Mouse (Mus musculus) activated CD4-positive, CD25-positive, alpha-beta regulatory T cell, adult 4 months (primary cell): ENCODE data around the gene Adgrg3. TPM values are rescaled to one million over a fixed set of nuclear protein-coding genes. Genes with fewer than 3 reads are reported as not detected.
"Not testable (repeated sequence)": the region's sequence is repeated elsewhere in the genome, so short reads cannot be mapped to it uniquely, and the experiment has no call there.

Experiments used
- ATAC-seq: one replicate; pipeline ENCODE4 v1.8.0; 2017
- polyA plus RNA-seq, 2 experiments: library from polyadenylated mRNA; unstranded; fragments of 100-300 nt; shearing (Covaris generic); gene quantifications; one replicate each; pipeline ENCODE4 v1.2.1; 2017

Gene Adgrg3
- polyA plus RNA-seq, 2 experiments from 2014 or later, result 0.21 to 0.41 TPM

DNA sequence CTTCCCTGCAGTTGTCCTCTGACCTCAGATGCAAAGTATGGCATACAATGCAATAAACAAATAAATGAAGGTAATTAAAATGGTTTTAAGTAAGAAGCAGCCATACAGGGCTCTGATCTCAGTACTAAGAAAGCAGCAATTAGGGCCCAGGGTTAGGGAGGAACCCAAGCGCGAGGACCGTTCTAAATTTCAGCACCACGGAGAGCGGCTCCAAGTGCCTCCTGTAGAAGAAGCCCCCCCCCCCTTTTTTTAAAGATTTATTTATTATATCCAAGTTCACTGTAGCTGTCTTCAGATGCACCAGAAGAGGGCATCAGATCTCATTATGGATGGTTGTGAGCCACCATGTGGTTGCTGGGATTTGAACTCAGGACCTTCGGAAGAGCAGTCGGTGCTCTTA, 10.9 kb downstream of the Adgrg3 start:
- not testable (repeated sequence) for ATAC-seq

DNA sequence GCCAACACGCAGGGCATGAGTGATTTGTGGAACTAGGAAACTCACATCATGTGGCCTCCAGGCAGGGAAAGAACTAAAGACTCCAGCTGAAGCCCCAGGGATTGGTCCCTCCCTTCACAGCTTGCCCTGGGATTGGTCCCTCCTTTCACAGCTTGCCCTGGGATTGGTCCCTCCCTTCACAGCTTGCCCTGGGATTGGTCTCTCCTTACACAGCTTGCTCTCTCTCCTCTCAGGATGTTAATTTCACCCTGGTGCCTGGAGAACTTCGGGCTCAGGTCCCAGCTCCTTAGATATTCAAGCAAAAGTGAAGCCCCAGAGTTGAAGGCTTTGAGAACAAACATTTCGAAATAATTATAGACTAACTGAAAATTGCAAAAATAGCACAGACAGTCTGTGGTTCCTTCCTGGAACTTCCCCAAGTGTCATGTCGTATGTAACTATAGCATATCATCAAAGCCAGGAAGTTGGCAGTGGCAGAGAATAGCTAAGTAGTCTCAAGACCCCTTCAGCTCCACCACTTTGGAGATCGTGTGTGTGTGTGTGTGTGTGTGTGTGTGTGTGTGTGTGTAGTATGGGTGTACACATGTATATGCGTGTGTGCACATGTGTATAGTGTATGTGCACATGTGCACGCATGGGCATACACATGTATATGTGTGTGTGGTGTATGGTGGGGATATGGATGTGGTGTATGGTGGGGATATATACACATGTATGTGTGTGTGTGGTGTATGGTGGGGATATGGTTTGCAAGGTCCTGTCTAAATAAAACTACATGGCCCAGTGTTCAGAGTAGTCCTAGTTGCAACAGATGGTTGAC, 19.8 kb downstream of the Adgrg3 start:
- no peak for ATAC-seq

DNA sequence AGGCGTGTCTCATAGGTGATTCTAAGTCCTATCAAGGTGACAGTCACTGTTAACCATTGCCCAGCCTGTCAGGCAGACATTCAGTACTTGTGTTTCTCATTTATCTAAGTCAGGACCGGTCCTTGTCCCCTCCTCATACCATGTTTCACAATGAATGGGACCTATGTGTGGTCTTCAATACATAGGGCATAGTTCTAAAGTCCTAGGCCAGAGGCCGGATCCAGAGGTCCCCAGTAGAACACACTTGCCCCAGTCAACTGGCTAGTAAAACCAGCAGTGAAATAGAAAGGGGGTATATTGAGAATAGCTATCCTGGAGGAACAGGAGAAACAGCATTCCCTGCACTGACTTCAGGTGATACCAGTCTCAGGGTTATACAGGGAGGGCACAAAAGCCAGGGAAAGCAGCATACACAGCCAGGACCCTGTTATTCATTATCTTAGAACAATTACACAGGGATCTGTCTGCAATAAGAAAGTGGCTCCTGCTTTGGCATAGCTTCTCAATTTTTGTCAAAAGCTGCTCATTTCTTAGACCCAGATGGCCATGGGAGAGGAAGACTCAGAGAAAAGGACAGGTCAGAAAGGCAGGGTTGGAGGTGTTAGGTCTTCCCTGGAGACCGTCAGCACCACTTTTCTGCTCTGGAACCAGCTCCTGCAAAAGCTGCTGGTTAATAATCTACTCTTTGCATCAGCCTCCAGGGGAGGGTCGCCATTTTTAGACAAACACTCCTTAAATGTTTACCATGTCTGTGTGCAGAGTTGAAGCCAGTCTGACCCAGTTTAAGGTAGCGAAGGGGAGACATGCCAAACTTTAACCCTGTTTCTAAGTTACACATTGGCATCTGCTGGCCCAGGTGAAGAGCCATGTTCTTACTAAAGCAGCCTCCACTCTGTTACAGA, 24.6 kb downstream of the Adgrg3 start:
- no peak for ATAC-seq

DNA sequence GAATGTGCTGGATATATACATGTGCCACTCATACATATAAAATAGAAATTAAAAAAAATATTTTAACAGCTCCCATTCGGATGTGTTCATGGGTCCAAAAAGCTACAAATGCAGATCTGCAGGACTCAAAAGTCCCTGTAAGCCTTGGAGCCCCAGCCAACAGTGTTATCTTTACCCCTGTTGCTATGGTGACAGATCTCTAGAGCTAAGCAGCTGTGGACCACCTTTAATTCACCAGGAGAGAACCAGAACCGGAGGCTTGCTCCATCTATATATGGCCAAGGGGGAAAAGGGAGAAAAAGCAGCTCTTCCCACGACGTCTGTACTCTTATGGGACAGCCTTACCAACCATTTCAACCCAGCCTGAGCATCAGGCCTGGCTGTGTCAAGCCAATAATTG, 27.3 kb downstream of the Adgrg3 start:
- ATAC-seq, result no peak

DNA sequence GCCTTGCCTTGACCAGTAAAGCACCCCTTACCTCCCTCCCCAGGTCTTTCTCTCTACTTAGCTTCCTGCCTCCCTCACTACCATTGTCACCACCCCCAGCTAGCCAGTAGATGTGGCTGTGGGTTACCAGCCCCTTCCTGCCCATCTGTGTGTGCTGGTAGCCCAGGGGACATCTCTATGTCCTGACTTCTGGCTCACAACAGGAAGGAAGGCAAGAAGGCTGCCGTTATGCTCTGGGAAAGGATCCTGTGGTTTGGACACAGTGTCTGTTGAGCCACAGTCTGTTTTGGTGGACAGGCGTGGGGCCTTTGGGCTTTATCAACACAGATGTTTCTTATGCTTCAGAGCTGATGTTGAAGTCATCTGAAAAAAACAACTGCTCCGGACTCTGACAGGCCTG, 29.5 kb downstream of the Adgrg3 start:
- no peak for ATAC-seq

DNA sequence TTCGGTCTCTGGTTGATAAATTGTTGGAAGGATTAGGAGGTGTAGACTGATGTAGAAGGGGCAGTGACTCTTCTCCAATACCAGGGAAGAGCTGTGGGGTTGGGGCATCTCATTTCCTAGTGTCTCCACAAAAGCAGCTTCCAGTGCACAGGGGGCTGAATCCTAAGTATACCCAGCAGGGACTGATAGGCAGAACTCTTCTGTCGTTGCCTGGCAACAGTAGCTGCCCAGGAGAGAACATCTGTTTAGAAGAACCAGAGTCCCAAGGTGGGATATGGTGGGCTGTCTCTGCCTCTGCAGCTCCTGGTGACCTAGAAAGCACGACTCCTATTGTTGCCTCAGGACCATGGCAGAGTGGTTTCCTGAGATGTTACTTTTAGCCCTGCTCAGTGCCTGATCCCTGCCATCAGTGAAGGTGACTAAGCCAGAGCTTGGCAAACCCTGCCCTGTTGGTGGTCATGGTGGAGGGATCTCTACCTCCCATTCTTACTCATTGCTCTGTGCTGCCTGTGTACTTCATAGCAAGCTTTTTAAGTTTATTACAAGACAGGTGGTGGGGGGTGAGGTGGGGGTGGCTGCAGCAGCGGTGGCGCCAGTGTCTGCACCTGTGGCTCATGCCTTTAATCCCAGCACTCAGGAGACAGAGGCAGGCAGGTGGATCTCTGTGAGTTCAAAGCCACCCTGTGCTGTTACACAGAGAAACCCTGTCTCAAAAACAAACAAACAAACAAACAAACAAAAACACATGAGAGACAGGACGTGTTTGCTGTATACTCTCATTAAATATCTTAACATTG, 30.6 kb downstream of the Adgrg3 start:
- ATAC-seq, result no peak

DNA sequence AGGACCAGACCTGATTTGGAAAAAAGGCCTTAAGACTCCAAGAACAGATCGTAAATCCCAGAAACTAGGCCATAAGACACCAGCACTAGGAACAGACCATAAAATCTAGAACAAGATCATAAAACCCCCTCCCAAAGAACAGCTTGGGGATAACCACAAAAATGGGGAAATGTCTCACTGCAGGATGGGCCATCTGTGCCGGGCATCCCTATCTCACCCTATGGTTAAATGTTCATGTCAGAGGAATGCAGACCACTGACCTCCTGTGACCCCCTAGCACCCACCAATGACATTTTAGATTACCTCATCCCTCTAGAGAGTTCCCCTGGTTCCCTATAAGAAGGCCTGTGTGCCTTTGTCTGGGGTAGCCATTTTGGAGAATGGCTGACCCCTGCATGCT, 32.1 kb downstream of the Adgrg3 start:
- no peak for ATAC-seq

DNA sequence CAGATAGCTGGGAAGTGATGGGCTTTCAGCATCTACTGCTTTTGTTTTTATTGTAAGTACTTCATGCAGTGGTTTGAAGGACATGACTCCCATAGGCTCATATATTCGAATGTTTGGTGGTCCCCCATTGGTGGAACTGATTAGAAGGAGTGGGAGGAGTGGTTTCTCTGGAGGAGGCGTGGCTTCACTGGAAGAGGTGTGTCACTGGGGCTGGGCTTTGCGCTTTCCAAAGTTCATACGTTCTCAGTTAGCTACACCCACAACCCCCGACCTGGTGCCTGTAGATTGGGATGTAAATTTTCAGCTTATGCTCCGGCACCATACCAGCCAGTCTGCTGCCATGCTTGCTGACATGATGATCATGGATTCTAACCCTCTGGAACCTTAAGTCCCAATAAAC, 36.9 kb downstream of the Adgrg3 start:
- ATAC-seq, result no peak

DNA sequence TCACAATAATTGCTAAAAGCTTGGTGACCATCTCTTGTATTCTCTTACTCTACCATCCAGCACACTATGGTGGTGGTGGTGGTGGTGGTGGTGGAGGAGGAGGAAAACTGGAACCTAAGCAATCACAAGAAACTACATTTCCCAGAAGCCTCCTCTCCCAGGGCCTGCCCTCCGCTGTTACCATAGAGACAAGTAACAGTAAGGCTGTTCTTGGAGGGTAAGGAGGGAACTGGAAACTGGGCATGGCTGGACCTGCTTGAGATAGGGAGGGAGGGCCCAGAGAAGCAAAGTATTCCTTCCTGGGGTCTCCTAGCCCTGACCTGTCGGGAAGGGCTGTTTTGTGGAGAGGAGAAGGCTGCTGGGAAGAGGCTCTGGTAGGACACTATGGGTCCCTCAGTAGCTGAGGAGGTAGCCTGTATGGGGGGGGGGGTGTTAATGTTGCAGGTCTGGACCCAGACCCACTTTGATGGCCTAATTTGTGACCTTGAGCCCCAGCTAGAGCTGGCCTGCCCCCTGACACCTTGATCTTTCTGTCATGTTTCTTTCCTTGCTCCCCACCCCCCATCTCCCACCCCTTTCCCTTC, 37.5 kb downstream of the Adgrg3 start, which contains the start of gene Drc7:
Gene Drc7 (plus strand): TSS at position 177 of the 584 bp plus-strand sequence.
- ATAC-seq, result no peak

DNA sequence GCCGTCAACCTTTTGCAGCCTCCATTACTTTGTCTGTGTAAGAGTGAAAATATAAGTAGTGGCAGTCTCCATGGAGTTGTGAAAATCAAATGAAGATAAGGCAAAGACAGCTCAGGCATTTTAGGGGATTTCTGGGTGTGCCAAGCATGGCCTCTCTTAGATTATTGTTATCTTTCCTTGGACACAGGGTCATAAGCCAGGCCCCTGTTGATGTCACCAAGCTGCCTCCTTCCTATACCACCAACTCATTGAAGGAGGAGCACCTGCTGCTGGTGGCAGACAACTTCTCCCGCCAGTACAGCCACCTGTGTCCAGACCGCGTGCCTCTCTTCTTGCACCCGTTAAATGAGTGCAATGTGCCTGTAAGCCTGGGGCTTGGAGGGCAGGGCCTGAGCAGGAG, 38.9 kb downstream of the Adgrg3 start:
- ATAC-seq, result no peak

DNA sequence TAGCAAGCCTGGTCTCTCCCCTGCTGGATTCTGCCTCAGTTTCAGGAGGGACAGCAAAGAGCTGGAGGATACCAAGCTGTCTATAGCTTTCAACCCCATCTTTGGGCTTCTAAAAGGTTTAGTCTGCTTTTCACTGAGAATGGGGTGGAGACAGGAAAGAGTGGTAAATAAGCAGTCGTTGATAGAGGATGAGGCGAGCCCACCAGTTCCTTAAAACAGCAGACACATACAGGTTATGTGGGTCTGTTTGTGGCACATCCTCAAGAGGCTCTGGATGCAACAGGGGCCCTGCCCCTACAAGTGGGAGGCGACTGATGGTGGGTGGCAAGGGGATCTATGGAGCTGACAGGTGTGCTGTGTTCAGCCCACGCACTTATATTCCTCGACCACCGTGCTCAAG, 41.2 kb downstream of the Adgrg3 start:
- no peak for ATAC-seq

DNA sequence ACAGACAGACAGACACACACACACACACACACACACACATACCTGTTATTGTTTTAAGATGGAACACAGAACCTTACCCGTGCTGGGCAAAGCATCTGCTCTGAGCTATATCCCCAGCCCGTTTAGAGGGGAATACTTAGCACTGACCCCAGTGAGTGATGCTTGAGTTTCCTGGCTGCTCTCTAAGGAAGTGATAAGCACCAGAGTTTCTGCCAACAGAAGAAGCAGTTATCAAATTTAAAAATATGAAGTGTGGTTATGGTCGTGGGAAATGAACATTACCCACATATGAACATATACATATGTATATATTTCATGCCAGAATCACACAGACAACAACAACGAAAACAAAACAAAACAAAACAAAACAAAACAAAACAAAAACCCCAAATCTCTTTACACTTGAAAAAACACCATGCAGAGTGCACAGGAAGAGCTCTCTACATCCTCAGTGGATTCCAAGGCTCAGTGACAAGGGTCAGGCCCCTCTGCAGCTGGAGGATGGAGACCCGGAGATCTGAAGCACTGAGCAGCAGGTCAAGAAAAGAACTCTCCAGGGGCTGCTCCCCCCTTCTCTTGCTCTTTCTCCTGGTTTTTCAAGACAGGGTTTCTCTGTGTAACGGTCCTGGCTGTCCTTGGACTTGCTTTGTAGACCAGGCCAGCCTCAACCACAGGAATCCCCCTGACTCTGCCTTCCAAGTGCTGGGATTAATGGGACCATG, 42.5 kb downstream of the Adgrg3 start:
- ATAC-seq, result no peak

DNA sequence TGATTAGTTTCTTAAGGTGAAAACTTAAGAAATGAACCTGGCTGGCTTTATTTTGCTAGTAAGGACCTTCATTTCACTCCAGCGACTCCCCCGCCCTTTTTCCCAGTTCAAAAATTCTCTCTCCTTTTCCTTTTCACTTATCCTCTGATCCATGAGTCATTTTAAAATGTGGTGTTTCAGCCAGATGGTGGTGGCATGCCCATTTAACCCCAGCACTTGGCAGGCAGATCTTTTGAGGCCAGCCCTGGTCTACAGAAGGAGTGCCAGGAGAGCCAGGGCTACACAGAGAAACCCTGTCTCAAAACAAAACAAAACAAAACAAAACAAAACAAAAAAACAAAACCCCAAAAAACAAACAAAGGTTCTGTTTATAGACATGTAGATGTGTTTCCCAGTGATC, 47.0 kb downstream of the Adgrg3 start:
- ATAC-seq, result no peak

DNA sequence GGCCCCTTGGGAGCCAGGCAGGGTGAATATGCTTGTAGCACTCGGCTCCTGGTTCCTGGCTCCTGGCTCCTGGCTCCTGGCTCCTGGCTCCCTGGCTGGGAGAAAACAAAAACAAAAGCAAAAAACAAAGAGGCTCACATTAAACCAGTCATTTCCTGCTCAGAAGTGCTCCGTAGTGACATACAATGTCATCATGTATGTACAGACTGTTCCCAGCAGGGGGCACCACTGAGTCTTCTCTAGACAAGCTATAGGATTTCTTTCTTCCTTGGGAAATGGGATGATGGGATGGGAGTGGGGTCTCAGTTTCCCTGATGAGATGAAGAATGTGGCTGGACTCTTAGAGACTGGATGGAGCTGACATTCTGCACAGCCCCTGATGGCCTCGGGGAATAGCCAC, 50.1 kb downstream of the Adgrg3 start:
- peak; percentile 40 for ATAC-seq

DNA sequence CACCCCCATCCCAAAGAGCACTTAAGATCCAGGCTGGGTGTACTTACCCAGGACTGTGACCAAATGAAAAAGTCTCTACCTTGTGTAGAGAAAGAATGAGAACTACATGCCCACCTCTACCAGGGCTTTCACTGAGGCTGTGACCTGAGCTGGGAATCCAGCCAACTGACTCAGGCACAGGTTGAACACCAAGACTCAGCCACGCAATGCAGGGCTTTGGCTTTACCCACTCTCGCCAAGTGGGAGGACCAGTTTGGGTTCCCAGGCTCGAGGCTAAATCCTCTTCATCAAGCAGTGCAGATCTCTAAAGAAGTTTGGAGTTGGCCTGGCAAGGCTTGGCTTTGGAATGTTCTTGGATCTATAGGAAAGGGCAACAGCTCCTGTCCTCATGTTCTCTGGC, 58.0 kb downstream of the Adgrg3 start:
- ATAC-seq, result no peak

DNA sequence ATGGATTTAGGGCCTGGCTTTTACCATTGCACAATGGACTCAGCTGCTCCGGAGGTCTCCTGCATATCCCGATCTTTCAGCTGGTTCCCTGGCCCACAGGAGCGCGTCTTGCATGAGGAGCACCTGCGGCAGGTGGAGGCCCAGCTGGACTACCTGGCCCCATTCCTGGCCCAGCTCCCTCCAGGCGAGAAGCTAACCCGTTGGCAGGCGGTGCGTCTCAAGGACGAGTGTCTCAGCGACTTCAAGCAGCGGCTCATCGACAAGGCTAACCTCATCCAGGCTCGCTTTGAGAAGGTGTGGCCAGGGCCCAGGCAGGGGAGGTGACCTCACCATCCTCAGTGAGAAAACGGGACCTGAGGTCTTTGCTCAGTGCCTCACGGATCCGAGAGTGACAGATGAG, 58.7 kb downstream of the Adgrg3 start:
- no peak for ATAC-seq

DNA sequence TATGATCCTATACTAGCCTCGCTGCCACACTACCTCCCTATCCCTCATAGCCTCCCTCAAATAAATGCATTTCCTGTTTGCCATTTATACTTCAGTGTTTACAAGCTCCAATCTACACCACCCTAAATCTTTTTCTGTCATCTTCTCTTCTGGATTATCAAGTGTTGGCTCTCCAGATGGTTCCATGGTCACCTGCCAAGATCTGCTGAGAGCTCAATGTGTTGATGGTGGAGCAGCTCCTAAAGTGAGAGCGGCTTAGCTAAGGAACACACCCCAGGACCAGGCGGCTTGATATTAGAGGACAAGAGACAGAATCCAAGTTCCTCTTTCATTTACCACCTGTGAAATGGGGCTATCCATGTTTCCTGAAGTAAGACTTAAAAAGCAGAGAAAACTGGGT, 60.6 kb downstream of the Adgrg3 start:
- no peak for ATAC-seq

DNA sequence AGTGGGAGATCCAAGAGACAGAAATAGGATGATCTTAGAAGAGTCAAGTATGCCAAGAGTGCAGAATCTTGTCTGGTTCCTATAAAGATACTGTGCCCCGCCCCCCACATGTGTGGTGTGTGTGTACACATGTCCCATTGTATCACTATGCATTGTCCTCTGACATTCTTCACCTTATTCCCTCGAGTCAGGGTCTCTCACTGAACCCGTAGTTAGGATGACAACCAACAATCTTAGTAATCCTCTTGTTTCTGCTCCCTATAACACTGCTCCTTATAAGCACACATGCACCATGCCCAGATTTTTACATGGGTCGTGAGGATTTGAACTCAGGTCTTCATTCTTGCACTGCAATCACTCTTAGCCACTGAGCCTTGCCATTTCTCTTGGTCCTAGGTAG, 61.8 kb downstream of the Adgrg3 start:
- ATAC-seq, result no peak

DNA sequence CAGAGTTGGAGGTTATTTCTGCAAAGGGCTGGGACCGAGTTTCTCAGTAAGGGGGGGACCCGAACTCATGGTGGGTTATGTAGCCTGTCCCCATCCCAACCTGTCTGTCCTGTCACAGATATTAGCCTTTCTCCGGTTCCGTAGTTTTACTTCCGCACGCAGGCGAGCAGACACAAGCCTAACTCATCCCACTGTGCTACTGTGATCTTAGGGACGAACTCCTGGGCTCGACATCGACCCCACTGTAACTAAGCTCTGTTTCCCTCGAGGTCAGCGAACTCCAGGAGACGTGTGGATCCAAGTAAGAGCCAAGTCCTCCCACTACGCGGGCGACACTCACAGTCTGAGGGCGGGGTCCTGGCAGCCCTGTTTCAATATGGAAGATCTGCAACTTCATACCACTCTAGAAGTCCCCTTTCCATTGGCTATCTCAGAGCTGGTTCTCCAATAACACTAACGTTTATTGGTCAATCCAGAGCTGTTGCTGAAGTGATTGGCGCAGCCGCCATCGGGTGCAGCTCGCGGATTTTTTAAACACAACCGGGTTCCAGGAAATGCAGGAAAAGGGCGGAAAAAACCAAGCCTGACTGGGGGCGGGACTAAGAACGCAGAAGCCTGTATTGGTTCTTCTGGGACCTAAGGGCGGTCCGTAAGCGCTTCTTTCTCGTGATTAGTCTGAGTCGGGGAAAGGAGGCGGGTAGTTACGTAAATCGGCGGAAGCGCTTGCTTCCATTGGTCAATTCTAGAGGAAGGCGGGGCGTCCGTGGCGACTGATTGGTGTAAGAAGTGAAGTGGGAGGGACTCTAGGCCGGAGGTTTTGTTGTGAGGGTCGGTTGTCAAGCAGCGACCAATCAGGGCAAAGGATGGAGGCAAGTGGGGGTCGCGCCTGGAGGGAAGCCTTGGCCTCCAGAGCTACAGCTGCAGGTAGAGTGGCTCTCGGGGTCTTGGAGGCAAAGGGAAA, 63.2 kb downstream of the Adgrg3 start, which contains the start of gene Katnb1:
Gene Katnb1 (plus strand): TSS at position 806 of the 961 bp plus-strand sequence.
- ATAC-seq, result peak; percentile 96

DNA sequence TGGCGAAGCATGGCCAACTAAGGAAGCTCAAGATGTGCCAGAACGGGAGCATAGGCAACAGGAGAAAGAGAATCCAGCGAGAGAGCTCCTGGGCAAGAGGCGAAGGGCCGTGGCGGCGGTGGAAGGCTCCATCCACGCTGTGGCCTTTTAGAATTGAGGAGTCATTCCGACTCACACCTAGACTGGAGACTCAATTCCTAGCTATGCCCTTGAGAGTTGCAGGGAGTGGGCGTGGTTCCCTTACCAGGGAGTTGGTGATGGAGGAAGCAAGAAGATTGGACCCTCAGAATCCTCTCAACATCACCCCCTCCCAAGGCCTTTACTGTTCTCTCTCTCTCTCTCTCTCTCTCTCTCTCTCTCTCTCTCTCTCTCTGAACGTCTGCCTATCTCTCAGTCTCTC, 64.2 kb downstream of the Adgrg3 start:
- ATAC-seq, result no peak

DNA sequence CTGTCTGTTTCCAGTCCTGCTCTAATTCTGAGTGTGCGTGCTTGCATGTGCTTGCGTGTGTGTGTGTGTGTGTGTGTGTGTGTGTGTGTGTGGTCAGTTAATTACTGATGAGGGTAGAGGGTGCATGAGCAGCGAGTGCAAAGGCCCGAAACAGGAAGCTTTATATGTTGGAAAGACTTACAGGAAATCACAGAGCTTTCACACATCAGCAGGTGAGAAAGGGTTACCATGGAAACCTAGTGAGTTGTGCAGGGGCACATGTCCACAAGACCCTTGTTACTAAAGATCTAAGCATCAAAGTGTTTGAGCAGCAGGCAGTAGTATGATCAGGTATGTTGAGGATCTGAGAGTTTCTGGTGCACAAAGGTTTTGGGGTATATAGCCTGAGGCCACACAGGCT, 66.8 kb downstream of the Adgrg3 start:
- no peak for ATAC-seq
